Mouse (Mus musculus): ENCODE measurements around the gene Tssc4. TPM values are rescaled to one million over a fixed set of nuclear protein-coding genes. Genes with fewer than 3 reads are reported as not detected.

Gene Tssc4
- polyA plus RNA-seq, 1 experiment from 2014 or later: 57.1 TPM

GRCm38 (mm10) chr7:143095554-143095907 lies 26.5 kb downstream of the Tssc4 start:
- Histone ChIP-seq H3K27me3 (replicated peaks) (peaks cover 29% of the 10 kb centered on the region), H3K4me3 (no peak overlapping the region), H3K9ac (no peak overlapping the region), H3K4me1 (replicated peaks) (no peaks in the 10 kb centered on the region), H3K27ac (ENCODE audit: poor library complexity, severe bottlenecking) (no peak overlapping the region), H3K9me3 (replicated peaks) (no peaks in the 10 kb centered on the region), H3K36me3 (no peaks in the 10 kb centered on the region), H3K4me2 (no peak overlapping the region)
- 64% methylated on average over 1 of the region's 1 CpGs for WGBS
- no peak for ATAC-seq (ENCODE audit: insufficient number of reproducible peaks, low FRiP score)

GRCm38 (mm10) chr7:143100759-143101158 lies 31.7 kb downstream of the Tssc4 start:
- H3K9ac ChIP-seq: no peak overlapping the region
- no peak overlapping the region for H3K27ac ChIP-seq (ENCODE audit: poor library complexity, severe bottlenecking)
- H3K4me3 ChIP-seq: no peak overlapping the region
- no peak overlapping the region for H3K4me2 ChIP-seq
- H3K36me3 ChIP-seq: no peaks in the 10 kb centered on the region
- no peak for ATAC-seq (ENCODE audit: insufficient number of reproducible peaks, low FRiP score)
- peaks cover 40% of the 10 kb centered on the region for H3K27me3 ChIP-seq (replicated peaks)
- no peaks in the 10 kb centered on the region for H3K4me1 ChIP-seq (replicated peaks)
- no peaks in the 10 kb centered on the region for H3K9me3 ChIP-seq (replicated peaks)
- WGBS: 50% methylated on average over 4 of the region's 4 CpGs

DNA sequence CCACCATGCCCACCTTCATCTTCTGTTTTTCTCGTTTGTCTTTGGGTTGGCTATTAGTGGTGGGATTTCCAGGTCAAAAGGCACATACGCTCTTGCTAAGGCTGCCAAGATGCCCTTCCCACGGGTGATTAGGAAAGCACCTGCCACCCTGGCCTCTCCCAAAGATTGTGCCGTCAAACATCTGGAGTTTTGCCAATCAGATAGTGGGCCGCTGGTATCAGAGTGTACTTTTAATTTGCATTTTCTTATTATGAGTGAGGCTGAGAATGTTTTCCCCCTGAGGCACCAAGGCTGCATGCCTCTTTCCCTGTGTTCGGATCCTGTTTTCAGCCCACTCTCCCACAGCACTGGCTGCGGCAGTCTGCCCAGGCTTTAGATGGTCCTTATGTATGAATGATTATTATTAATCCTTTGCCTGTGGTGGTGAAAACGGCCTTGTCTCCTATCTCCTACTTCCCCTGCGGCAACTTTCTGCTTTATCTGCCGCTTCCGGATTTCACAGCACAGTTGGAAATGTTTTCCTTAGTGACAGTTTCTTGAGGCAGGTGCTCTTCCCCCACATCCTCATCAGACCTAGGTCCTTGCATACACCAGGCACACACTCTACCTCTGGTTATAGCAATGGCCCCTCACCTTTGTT lies 36.3 kb downstream of the Tssc4 start:
- H3K27me3 ChIP-seq (replicated peaks): peaks cover 49% of the 10 kb centered on the region
- WGBS: 54% methylated on average over 11 of the region's 11 CpGs
- no peaks in the 10 kb centered on the region for H3K36me3 ChIP-seq

GRCm38 (mm10) chr7:143106062-143106461 lies 37.0 kb downstream of the Tssc4 start, which contains the start of gene Kcnq1:
TSS of gene Kcnq1 (plus strand) at chr7:143106362.
- ATAC-seq (ENCODE audit: insufficient number of reproducible peaks, low FRiP score): no peak
- Histone ChIP-seq H3K27me3 (replicated peaks) (peaks cover 42% of the 10 kb centered on the region), H3K4me1 (replicated peaks) (peaks cover 49% of the 10 kb centered on the region), H3K4me2 (peak within 1 kb of the TSS; percentile 94), H3K36me3 (no peaks in the 10 kb centered on the region), H3K9me3 (replicated peaks) (no peaks in the 10 kb centered on the region), H3K4me3 (peak within 1 kb of the TSS; percentile 62), H3K9ac (peak within 1 kb of the TSS; percentile 80), H3K27ac (ENCODE audit: poor library complexity, severe bottlenecking) (no peak within 1 kb of the TSS)
- 66% methylated on average over 4 of the region's 4 CpGs for WGBS

More for the DNA sequence above, 36.3 kb downstream of the Tssc4 start:
- Histone ChIP-seq H3K4me2 (no peak overlapping the region), H3K4me1 (replicated peaks) (peaks cover 42% of the 10 kb centered on the region), H3K4me3 (no peak overlapping the region), H3K9ac (no peak overlapping the region), H3K27ac (ENCODE audit: poor library complexity, severe bottlenecking) (no peak overlapping the region), H3K9me3 (replicated peaks) (no peaks in the 10 kb centered on the region)
- ATAC-seq (ENCODE audit: insufficient number of reproducible peaks, low FRiP score): no peak

GRCm38 (mm10) chr7:143106672-143107465 lies 37.8 kb downstream of the Tssc4 start:
- Histone ChIP-seq H3K4me2 (peak overlapping the region; percentile 94), H3K4me3 (peak overlapping the region; percentile 62), H3K27ac (ENCODE audit: poor library complexity, severe bottlenecking) (no peak overlapping the region), H3K9ac (peak overlapping the region; percentile 80), H3K9me3 (replicated peaks) (no peaks in the 10 kb centered on the region), H3K27me3 (replicated peaks) (peaks cover 42% of the 10 kb centered on the region), H3K4me1 (replicated peaks) (peaks cover 57% of the 10 kb centered on the region), H3K36me3 (no peaks in the 10 kb centered on the region)
- WGBS: 5% methylated on average over 57 of the region's 57 CpGs
- ATAC-seq (ENCODE audit: insufficient number of reproducible peaks, low FRiP score): peak; percentile 58

- WGBS: 40% methylated on average over 5 of the region's 5 CpGs
- H3K27ac ChIP-seq (ENCODE audit: poor library complexity, severe bottlenecking): peak overlapping the region; percentile 48
- H3K9ac ChIP-seq: peak overlapping the region; percentile 80
- H3K9me3 ChIP-seq (replicated peaks): no peaks in the 10 kb centered on the region
- no peak for ATAC-seq (ENCODE audit: insufficient number of reproducible peaks, low FRiP score)
- peak overlapping the region; percentile 62 for H3K4me3 ChIP-seq
- peaks cover 70% of the 10 kb centered on the region for H3K4me1 ChIP-seq (replicated peaks)
- H3K27me3 ChIP-seq (replicated peaks): peaks cover 42% of the 10 kb centered on the region
- no peaks in the 10 kb centered on the region for H3K36me3 ChIP-seq
- H3K4me2 ChIP-seq: peak overlapping the region; percentile 94
Observed at GRCm38 (mm10) chr7:143108200-143108599, 39.2 kb downstream of the Tssc4 start.

DNA sequence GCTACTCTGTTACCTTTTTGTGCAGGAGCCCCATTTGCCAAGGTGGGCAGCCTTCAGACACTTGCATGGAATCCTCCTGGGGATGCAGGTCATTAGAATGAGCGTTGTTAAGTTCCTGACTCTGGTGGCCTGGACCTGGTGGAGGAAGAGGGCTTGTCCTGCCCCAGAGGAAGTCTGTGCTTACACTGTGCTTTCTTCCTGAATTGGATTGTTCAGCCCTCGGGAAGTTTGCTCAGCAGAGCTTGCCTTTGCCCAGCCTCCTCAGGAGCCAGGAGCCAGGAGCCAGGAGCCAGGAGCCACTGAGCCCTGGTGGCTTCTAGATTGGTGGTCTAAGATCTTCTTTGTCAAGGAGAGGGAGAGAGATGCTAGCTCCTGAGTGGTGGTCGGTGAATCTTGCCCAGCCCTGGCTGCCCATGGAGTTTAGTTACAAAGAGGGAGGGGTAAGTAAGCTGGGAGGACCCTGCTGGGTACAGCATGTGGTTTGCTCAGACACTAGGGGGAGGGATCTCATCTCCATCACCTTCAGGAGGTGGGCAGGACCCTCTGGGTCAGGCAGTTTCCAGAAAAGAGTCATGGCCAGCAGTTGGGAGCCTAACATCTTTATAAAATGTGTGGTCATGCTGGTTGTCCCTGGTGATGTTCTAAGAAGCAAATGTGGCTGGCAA lies 40.1 kb downstream of the Tssc4 start:
- ATAC-seq (ENCODE audit: insufficient number of reproducible peaks, low FRiP score): no peak

GRCm38 (mm10) chr7:143109696-143110095 lies 40.6 kb downstream of the Tssc4 start:
- Histone ChIP-seq H3K4me3 (no peak overlapping the region), H3K4me1 (replicated peaks) (peaks cover 74% of the 10 kb centered on the region), H3K27ac (ENCODE audit: poor library complexity, severe bottlenecking) (peak overlapping the region; percentile 95), H3K36me3 (no peaks in the 10 kb centered on the region), H3K9ac (peak overlapping the region; percentile 57; the same call in 1 of the 2 replicates), H3K4me2 (peak overlapping the region; percentile 94), H3K27me3 (replicated peaks) (peaks cover 37% of the 10 kb centered on the region), H3K9me3 (replicated peaks) (no peaks in the 10 kb centered on the region)
- WGBS: 54% methylated on average over 3 of the region's 3 CpGs
- no peak for ATAC-seq (ENCODE audit: insufficient number of reproducible peaks, low FRiP score)

More for the DNA sequence above, 40.1 kb downstream of the Tssc4 start:
- 18% methylated on average over 3 of the region's 3 CpGs for WGBS
- Histone ChIP-seq H3K36me3 (no peaks in the 10 kb centered on the region), H3K27me3 (replicated peaks) (peaks cover 42% of the 10 kb centered on the region), H3K9me3 (replicated peaks) (no peaks in the 10 kb centered on the region), H3K4me2 (peak overlapping the region; percentile 94), H3K4me3 (peak overlapping the region; percentile 8; the same call in 1 of the 2 replicates), H3K9ac (peak overlapping the region; percentile 80), H3K27ac (ENCODE audit: poor library complexity, severe bottlenecking) (peak overlapping the region; percentile 48), H3K4me1 (replicated peaks) (peaks cover 74% of the 10 kb centered on the region)

- H3K27me3 ChIP-seq (replicated peaks): peaks cover 26% of the 10 kb centered on the region
- 0 out of 2 replicates have a peak overlapping the region, but pooled peaks have one; percentile 0 for H3K9ac ChIP-seq
- WGBS: 52% methylated on average over 1 of the region's 1 CpGs
- H3K4me3 ChIP-seq: no peak overlapping the region
- ATAC-seq (ENCODE audit: insufficient number of reproducible peaks, low FRiP score): no peak
- peak overlapping the region; percentile 95 for H3K27ac ChIP-seq (ENCODE audit: poor library complexity, severe bottlenecking)
- H3K4me2 ChIP-seq: peak overlapping the region; percentile 20
- no peaks in the 10 kb centered on the region for H3K36me3 ChIP-seq
- H3K9me3 ChIP-seq (replicated peaks): no peaks in the 10 kb centered on the region
- H3K4me1 ChIP-seq (replicated peaks): peaks cover 74% of the 10 kb centered on the region
Observed at GRCm38 (mm10) chr7:143110803-143111202, 41.8 kb downstream of the Tssc4 start.

DNA sequence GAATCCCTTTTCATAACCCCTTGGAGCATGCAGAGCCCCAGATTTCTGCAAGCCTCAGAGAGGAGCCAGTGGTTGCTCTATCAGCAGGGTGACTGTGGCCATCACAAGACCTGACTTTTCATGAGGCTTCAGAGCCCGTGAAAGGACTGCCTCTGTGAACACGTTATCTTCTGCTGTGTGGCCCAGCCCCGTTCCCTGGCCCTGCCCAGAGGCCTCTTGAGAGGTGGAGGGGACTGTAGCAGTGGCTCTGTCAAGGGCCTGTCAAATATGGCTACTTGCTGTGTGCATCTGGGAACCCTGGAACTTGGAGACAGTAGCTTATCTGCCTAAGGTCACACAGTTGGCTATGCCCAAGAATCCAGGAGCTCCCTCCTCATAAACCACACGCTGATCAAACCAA lies 42.7 kb downstream of the Tssc4 start:
- Histone ChIP-seq H3K9me3 (replicated peaks) (no peaks in the 10 kb centered on the region), H3K4me2 (peak overlapping the region; percentile 20), H3K27ac (ENCODE audit: poor library complexity, severe bottlenecking) (peak overlapping the region; percentile 95), H3K9ac (no peak overlapping the region), H3K4me1 (replicated peaks) (peaks cover 67% of the 10 kb centered on the region), H3K36me3 (no peaks in the 10 kb centered on the region), H3K4me3 (no peak overlapping the region), H3K27me3 (replicated peaks) (peaks cover 17% of the 10 kb centered on the region)
- 26% methylated on average over 4 of the region's 4 CpGs for WGBS
- ATAC-seq (ENCODE audit: insufficient number of reproducible peaks, low FRiP score): 0 out of 2 replicates have a peak, but pooled peaks have one; percentile 53

GRCm38 (mm10) chr7:143112395-143112794 lies 43.3 kb downstream of the Tssc4 start:
- peaks cover 60% of the 10 kb centered on the region for H3K4me1 ChIP-seq (replicated peaks)
- H3K4me2 ChIP-seq: peak overlapping the region; percentile 20

More at GRCm38 (mm10) chr7:143112395-143112794, 43.3 kb downstream of the Tssc4 start:
- Histone ChIP-seq H3K9ac (no peak overlapping the region), H3K4me3 (no peak overlapping the region), H3K27me3 (replicated peaks) (peaks cover 11% of the 10 kb centered on the region), H3K9me3 (replicated peaks) (no peaks in the 10 kb centered on the region), H3K36me3 (no peaks in the 10 kb centered on the region), H3K27ac (ENCODE audit: poor library complexity, severe bottlenecking) (peak overlapping the region; percentile 95)
- 20% methylated on average over 1 of the region's 1 CpGs for WGBS
- peak; percentile 63 for ATAC-seq (ENCODE audit: insufficient number of reproducible peaks, low FRiP score)
